Mouse (Mus musculus) heart, adult 2 months (tissue): Measurements from ENCODE around the gene Rb1.

ENCODE experiments used
- EP300 ChIP-seq: fragments of 200-500 bp; IDR thresholded peaks from 2 replicates; pipeline ENCODE4 v1.6.1; 2011; ENCODE audit warnings: low read depth, low read length, control low read depth; ENCODE audit not compliant: insufficient read depth
- POLR2A ChIP-seq: fragments of 200-500 bp; IDR thresholded peaks from 2 replicates; pipeline ENCODE4 v1.6.1; 2011; ENCODE audit warnings: mild to moderate bottlenecking, low read depth, low read length, control low read depth; ENCODE audit not compliant: insufficient read depth

GRCm38 (mm10) chr14:73329871-73330270, 4.2 kb upstream of the Rb1 start:
- no peak for TF ChIP-seq POLR2A
- no peak for TF ChIP-seq EP300
